Mouse (Mus musculus) embryonic facial prominence, embryonic 11.5 days (tissue): ENCODE data around the gene Gm973. TPM values are rescaled to one million over a fixed set of nuclear protein-coding genes. Genes with fewer than 3 reads are reported as not detected.
A peak's percentile ranks its signal among the peaks of the same experiment; 100 is the strongest.

ENCODE experiments used
- ATAC-seq: fragments of 200-750 bp; cut with Nextera tagmentation; replicated peaks from 2 replicates; pipeline ENCODE4 v1.8.0; 2017; ENCODE audit warnings: low read depth; ENCODE audit not compliant: insufficient number of reproducible peaks, low FRiP score, low TSS enrichment
- DNase-seq: peaks from one replicate; pipeline ENCODE4 v3.0.0-alpha.2; 2015; ENCODE audit warnings: low spot score
- H3K27ac ChIP-seq: fragments of 300-500 bp; sonication (generic); replicated peaks from 2 replicates; pipeline ENCODE4 v1.5.1; 2014; ENCODE audit warnings: mild to moderate bottlenecking, low read depth, low read length, control low read depth
- H3K27me3 ChIP-seq: fragments of 300-500 bp; sonication (generic); 2 replicates; pipeline ENCODE4 v1.6.1; 2014; ENCODE audit warnings: mild to moderate bottlenecking, low read length, moderate library complexity, mixed read lengths; ENCODE audit not compliant: control insufficient read depth, insufficient read depth
- H3K36me3 ChIP-seq: fragments of 300-500 bp; sonication (generic); replicated peaks from 2 replicates; pipeline ENCODE4 v1.6.1; 2014; ENCODE audit warnings: low read depth, mild to moderate bottlenecking, low read length, moderate library complexity, mixed read lengths; ENCODE audit not compliant: control insufficient read depth, insufficient read depth
- H3K4me1 ChIP-seq: fragments of 300-500 bp; sonication (generic); 2 replicates; pipeline ENCODE4 v1.6.1; 2014; ENCODE audit warnings: low read length, mixed read lengths; ENCODE audit not compliant: control insufficient read depth, insufficient read depth
- H3K4me2 ChIP-seq: fragments of 300-500 bp; sonication (generic); 2 replicates; pipeline ENCODE4 v1.6.1; 2014; ENCODE audit warnings: low read depth, mild to moderate bottlenecking, control low read depth, low read length, moderate library complexity
- H3K4me3 ChIP-seq: fragments of 300-500 bp; sonication (generic); 2 replicates; pipeline ENCODE4 v1.5.1; 2014; ENCODE audit warnings: low read depth, low read length, control low read depth
- H3K9ac ChIP-seq: fragments of 300-500 bp; sonication (generic); replicated peaks from 2 replicates; pipeline ENCODE4 v1.6.1; 2014; ENCODE audit warnings: mild to moderate bottlenecking, control low read depth, low read length
- H3K9me3 ChIP-seq: fragments of 300-500 bp; sonication (generic); replicated peaks from 2 replicates; pipeline ENCODE4 v1.6.1; 2016; ENCODE audit warnings: mild to moderate bottlenecking, low read length, inconsistent platforms, mixed read lengths; ENCODE audit not compliant: control insufficient read depth
- WGBS: fragments of 180-500 bp; shearing (Covaris S2); extraction: QIAGEN DNeasy Blood & Tissue Kit; methylation state at CpG from one replicate; pipeline ENCODE4 v1.1.7; 2014; 5-methylcytosine and 5-hydroxymethylcytosine counted together
- polyA plus RNA-seq: library from polyadenylated mRNA; unstranded; fragments of >200 nt; fragmentation: Nextera tagmentation; extraction: Ambion mirVana; gene quantifications from 2 replicates; pipeline ENCODE4 v1.2.1, GENCODE M21; 2014

Gm973 gene
- polyA plus RNA-seq, 1 experiment from 2014 or later = 2.3 TPM

GRCm38 (mm10) chr1:59653243-59653911 is 137.3 kb downstream of the Gm973 start:
- Histone ChIP-seq H3K27ac (no peak overlapping the region), H3K4me1 (no peaks in the 10 kb centered on the region), H3K4me3 (no peak overlapping the region), H3K9ac (no peak overlapping the region), H3K27me3 (no peaks in the 10 kb centered on the region), H3K36me3 (peaks cover 2% of the 10 kb centered on the region; the same call in 1 of the 2 replicates), H3K4me2 (no peak overlapping the region), H3K9me3 (no peaks in the 10 kb centered on the region)
- no peak for DNase-seq
- no peak for ATAC-seq
- WGBS = 93% methylated on average over 3 of the region's 3 CpGs

DNA sequence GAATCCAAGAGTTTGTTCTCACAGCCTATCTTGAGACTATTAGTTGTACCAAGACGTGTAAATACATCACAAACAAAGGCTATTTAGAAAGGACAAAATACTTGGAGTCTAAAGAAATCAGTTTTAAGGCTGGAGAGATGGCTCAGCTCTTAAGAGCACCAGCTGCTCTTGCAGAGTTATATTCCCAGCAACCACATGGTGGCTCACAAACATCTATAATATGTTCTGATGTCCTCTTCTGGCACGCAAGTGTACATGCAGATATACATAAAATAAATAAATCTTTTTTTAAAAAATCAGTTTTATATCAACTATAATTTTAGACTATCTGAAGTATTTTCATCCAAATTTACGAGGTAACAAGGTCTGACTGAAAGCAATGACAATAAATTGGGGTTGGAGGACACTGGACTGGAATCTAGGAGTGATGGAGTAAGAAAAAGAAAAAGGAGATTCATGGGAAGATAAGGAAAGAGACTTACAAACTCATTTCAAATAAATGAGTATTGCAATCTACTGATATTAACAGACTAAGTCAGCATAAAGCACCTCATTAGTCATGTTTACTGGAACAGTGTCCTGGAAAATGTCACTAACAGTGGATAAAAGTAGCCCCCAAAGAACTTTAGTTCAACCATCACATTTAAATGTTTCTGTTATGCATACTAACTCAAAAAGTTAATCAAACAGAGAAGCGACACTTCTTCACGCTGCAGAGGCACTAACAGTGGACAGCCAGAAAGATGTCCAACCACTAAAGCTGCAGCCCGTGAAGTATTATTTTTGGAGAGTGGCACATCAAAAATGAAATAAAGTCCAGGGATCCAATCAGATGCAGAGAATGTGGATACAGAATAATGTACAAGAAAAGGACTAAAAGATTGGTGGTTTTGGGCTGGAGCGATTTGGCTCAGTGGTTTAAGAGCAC is 140.4 kb downstream of the Gm973 start:
- no peaks in the 10 kb centered on the region for H3K9me3 ChIP-seq
- no peaks in the 10 kb centered on the region for H3K27me3 ChIP-seq
- H3K4me2 ChIP-seq = no peak overlapping the region
- H3K27ac ChIP-seq = no peak overlapping the region
- H3K4me3 ChIP-seq = no peak overlapping the region
- DNase-seq (no peak), ATAC-seq (no peak)
- H3K36me3 ChIP-seq = no peaks in the 10 kb centered on the region; the same call in 1 of the 2 replicates
- no peaks in the 10 kb centered on the region for H3K4me1 ChIP-seq
- no peak overlapping the region for H3K9ac ChIP-seq
- WGBS = 91% methylated on average over 7 of the region's 7 CpGs

DNA sequence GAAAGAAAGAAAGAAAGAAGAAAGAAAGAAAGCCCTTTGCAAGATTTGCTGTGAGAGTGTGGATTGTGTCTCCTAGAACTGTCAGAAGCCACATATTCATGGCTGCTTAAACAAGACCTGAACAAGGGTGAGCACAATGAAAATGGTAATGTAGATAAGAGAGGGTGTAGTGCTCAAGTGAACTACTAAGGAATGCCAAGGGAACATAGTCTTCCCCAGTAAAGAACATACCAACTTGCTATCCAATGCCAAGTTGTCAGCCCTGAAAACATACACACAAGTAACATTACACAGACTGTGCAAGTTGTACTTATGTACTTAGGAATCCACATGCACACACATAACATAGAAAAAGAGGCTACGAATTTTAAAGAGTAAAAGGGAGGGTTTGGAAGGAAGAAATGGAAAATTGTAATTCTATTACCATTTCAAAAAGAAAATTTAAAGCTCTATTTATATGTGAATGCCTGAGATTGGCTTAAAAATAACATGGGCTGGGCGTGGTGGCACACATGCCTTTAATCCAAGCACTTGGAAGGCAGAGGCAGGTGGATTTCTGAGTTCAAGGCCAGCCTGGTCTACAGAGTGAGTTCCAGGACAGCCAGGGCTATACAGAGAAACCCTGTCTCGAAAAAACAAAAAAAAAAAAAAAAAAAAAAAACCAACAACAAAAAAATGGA is 147.5 kb downstream of the Gm973 start:
- Histone ChIP-seq H3K27ac (no peak overlapping the region), H3K27me3 (no peaks in the 10 kb centered on the region), H3K4me1 (no peaks in the 10 kb centered on the region), H3K36me3 (no peaks in the 10 kb centered on the region), H3K4me2 (no peak overlapping the region), H3K9me3 (no peaks in the 10 kb centered on the region), H3K9ac (no peak overlapping the region), H3K4me3 (no peak overlapping the region)
- no peak for ATAC-seq
- no peak for DNase-seq
- 80% methylated on average over 3 of the region's 3 CpGs for WGBS

DNA sequence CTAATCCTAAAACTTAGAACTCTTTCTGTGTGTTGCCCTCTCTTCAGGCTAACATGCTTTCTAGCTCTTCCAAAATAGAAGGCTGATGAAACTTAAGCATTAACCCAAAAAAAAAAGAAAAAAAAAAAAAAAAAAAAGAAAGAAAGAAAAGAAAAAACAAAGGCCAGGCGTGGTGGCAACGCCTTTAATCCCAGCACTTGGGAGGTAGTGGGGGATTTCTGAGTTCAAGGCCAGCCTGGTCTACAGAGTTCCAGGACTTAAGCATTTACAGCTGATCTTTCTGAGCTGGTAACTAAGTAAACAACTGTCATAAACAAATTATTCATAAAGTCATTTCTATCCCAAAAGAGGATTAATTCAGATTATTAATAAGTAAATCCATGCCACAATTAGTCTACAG is 152.8 kb downstream of the Gm973 start:
- Histone ChIP-seq H3K27ac (no peak overlapping the region), H3K9me3 (no peaks in the 10 kb centered on the region), H3K4me3 (no peak overlapping the region), H3K36me3 (no peaks in the 10 kb centered on the region), H3K9ac (no peak overlapping the region), H3K4me1 (no peaks in the 10 kb centered on the region), H3K4me2 (no peak overlapping the region), H3K27me3 (no peaks in the 10 kb centered on the region)
- no peak for ATAC-seq
- 78% methylated on average over 2 of the region's 2 CpGs for WGBS
- no peak for DNase-seq

GRCm38 (mm10) chr1:59669962-59670630 is 154.0 kb downstream of the Gm973 start:
- Histone ChIP-seq H3K9me3 (no peaks in the 10 kb centered on the region), H3K27ac (peak overlapping the region; percentile 92), H3K4me2 (peak overlapping the region; percentile 49), H3K27me3 (no peaks in the 10 kb centered on the region), H3K4me3 (peak overlapping the region; percentile 100), H3K36me3 (no peaks in the 10 kb centered on the region), H3K9ac (peak overlapping the region; percentile 97), H3K4me1 (no peaks in the 10 kb centered on the region)
- 0% methylated on average over 39 of the region's 54 CpGs for WGBS
- ATAC-seq (no peak; the same call in 1 of the 2 replicates), DNase-seq (peak; percentile 42)

GRCm38 (mm10) chr1:59670641-59671168 is 154.6 kb downstream of the Gm973 start, which contains the start of gene Sumo1:
Gene Sumo1, minus strand, starts transcription at chr1:59670834.
- peak within 1 kb of the TSS; percentile 92 for H3K27ac ChIP-seq
- H3K4me1 ChIP-seq = no peaks in the 10 kb centered on the region
- peak within 1 kb of the TSS; percentile 100 for H3K4me3 ChIP-seq
- H3K36me3 ChIP-seq = no peaks in the 10 kb centered on the region
- peak; percentile 97 for DNase-seq
- H3K9me3 ChIP-seq = no peaks in the 10 kb centered on the region
- no peaks in the 10 kb centered on the region for H3K27me3 ChIP-seq
- H3K9ac ChIP-seq = peak within 1 kb of the TSS; percentile 97
- H3K4me2 ChIP-seq = peak within 1 kb of the TSS; percentile 52
- peak; percentile 88 for ATAC-seq
- WGBS = under 1% methylated on average over 36 of the region's 36 CpGs

DNA sequence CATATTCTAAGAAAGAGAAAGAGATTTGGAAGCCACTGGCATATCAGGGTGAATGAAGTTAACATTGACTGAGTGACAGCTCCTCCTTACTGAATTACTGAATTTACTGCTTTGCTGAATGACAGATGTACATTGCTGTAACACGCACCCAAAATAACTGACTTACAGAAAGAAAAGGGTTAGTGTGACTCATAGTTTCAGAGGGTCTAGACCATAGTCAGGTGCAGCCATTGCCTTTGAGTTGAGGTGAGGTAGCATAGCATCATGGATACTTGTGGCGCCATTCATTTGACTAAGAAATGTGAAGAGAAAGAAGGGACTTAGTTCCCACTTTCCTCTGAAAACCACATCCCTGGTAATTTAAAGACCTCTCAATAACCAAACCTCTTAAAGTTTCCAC is 157.6 kb downstream of the Gm973 start:
- Histone ChIP-seq H3K4me3 (no peak overlapping the region), H3K4me1 (no peaks in the 10 kb centered on the region), H3K27ac (no peak overlapping the region), H3K36me3 (no peaks in the 10 kb centered on the region), H3K9ac (no peak overlapping the region), H3K9me3 (no peaks in the 10 kb centered on the region), H3K27me3 (no peaks in the 10 kb centered on the region), H3K4me2 (no peak overlapping the region)
- WGBS = 93% methylated on average over 2 of the region's 2 CpGs
- no peak for DNase-seq
- no peak for ATAC-seq
